Mouse (Mus musculus): ENCODE data around the gene Ctnnd2. TPM values are rescaled to one million over a fixed set of nuclear protein-coding genes. Genes with fewer than 3 reads are reported as not detected.

Ctnnd2 gene
- polyA plus RNA-seq, 1 experiment from 2014 or later, result 41.4 TPM

- no peak overlapping the region for H3K4me3 ChIP-seq
- no peak for ATAC-seq (ENCODE audit: low FRiP score, low read depth)
- no peak overlapping the region for H3K4me2 ChIP-seq (replicated peaks)
- no peak overlapping the region for H3K9ac ChIP-seq
- no peaks in the 10 kb centered on the region for H3K4me1 ChIP-seq
- no peaks in the 10 kb centered on the region for H3K36me3 ChIP-seq
- WGBS, result 95% methylated on average over 8 of the region's 8 CpGs
- H3K27ac ChIP-seq, result no peak overlapping the region
- H3K9me3 ChIP-seq, result no peaks in the 10 kb centered on the region
- no peaks in the 10 kb centered on the region for H3K27me3 ChIP-seq (replicated peaks)
These were observed 724.9 kb downstream of the Ctnnd2 start for GRCm38 (mm10) chr15:30897342-30897741.

GRCm38 (mm10) chr15:30908027-30908426, 735.6 kb downstream of the Ctnnd2 start:
- no peak overlapping the region for H3K4me2 ChIP-seq (replicated peaks)
- H3K4me3 ChIP-seq, result no peak overlapping the region
- ATAC-seq (ENCODE audit: low FRiP score, low read depth), result no peak
- 16% methylated on average over 2 of the region's 2 CpGs for WGBS
- no peak overlapping the region for H3K9ac ChIP-seq
- H3K36me3 ChIP-seq, result no peaks in the 10 kb centered on the region
- no peaks in the 10 kb centered on the region for H3K9me3 ChIP-seq
- H3K27ac ChIP-seq, result no peak overlapping the region
- no peaks in the 10 kb centered on the region for H3K27me3 ChIP-seq (replicated peaks)
- H3K4me1 ChIP-seq, result no peaks in the 10 kb centered on the region

- H3K36me3 ChIP-seq, result no peaks in the 10 kb centered on the region
- no peak overlapping the region for H3K4me2 ChIP-seq (replicated peaks)
- no peak overlapping the region for H3K27ac ChIP-seq
- no peaks in the 10 kb centered on the region for H3K4me1 ChIP-seq
- H3K4me3 ChIP-seq, result no peak overlapping the region
- no peak for ATAC-seq (ENCODE audit: low FRiP score, low read depth)
- 86% methylated on average over 5 of the region's 5 CpGs for WGBS
- no peak overlapping the region for H3K9ac ChIP-seq
- H3K27me3 ChIP-seq (replicated peaks), result no peaks in the 10 kb centered on the region
- no peaks in the 10 kb centered on the region for H3K9me3 ChIP-seq
These were observed 741.0 kb downstream of the Ctnnd2 start for GRCm38 (mm10) chr15:30913360-30913759.

- 0 out of 2 replicates have a peak, but pooled peaks cover 2% of the 10 kb centered on the region for H3K36me3 ChIP-seq
- H3K4me1 ChIP-seq, result no peaks in the 10 kb centered on the region
- H3K27me3 ChIP-seq (replicated peaks), result no peaks in the 10 kb centered on the region
- ATAC-seq (ENCODE audit: low FRiP score, low read depth), result no peak
- H3K4me3 ChIP-seq, result no peak overlapping the region
- H3K27ac ChIP-seq, result no peak overlapping the region
- H3K9me3 ChIP-seq, result no peaks in the 10 kb centered on the region
- H3K9ac ChIP-seq, result no peak overlapping the region
- 83% methylated on average over 5 of the region's 5 CpGs for WGBS
- H3K4me2 ChIP-seq (replicated peaks), result no peak overlapping the region
These were observed 753.4 kb downstream of the Ctnnd2 start for GRCm38 (mm10) chr15:30925838-30926237.

GRCm38 (mm10) chr15:30927632-30928031, 755.2 kb downstream of the Ctnnd2 start:
- 60% methylated on average over 7 of the region's 7 CpGs for WGBS
- Histone ChIP-seq H3K9ac (no peak overlapping the region), H3K4me1 (no peaks in the 10 kb centered on the region), H3K4me3 (no peak overlapping the region), H3K4me2 (replicated peaks) (no peak overlapping the region), H3K9me3 (no peaks in the 10 kb centered on the region), H3K36me3 (0 out of 2 replicates have a peak, but pooled peaks cover 2% of the 10 kb centered on the region), H3K27me3 (replicated peaks) (no peaks in the 10 kb centered on the region), H3K27ac (no peak overlapping the region)
- no peak for ATAC-seq (ENCODE audit: low FRiP score, low read depth)

GRCm38 (mm10) chr15:30931906-30932305, 759.5 kb downstream of the Ctnnd2 start:
- Histone ChIP-seq H3K27me3 (replicated peaks) (no peaks in the 10 kb centered on the region), H3K36me3 (no peaks in the 10 kb centered on the region), H3K4me3 (no peak overlapping the region), H3K4me1 (no peaks in the 10 kb centered on the region), H3K27ac (no peak overlapping the region), H3K9me3 (no peaks in the 10 kb centered on the region), H3K4me2 (replicated peaks) (no peak overlapping the region), H3K9ac (no peak overlapping the region)
- WGBS, result 94% methylated on average over 5 of the region's 5 CpGs
- ATAC-seq (ENCODE audit: low FRiP score, low read depth), result no peak

GRCm38 (mm10) chr15:30945863-30946262, 773.5 kb downstream of the Ctnnd2 start:
- H3K4me1 ChIP-seq, result no peaks in the 10 kb centered on the region
- H3K27me3 ChIP-seq (replicated peaks), result no peaks in the 10 kb centered on the region
- WGBS, result 84% methylated on average over 1 of the region's 1 CpGs
- H3K4me3 ChIP-seq, result no peak overlapping the region
- H3K4me2 ChIP-seq (replicated peaks), result no peak overlapping the region
- no peak overlapping the region for H3K27ac ChIP-seq
- H3K36me3 ChIP-seq, result no peaks in the 10 kb centered on the region
- H3K9me3 ChIP-seq, result no peaks in the 10 kb centered on the region
- no peak for ATAC-seq (ENCODE audit: low FRiP score, low read depth)
- no peak overlapping the region for H3K9ac ChIP-seq

GRCm38 (mm10) chr15:30958513-30958912, 786.1 kb downstream of the Ctnnd2 start:
- H3K9ac ChIP-seq, result no peak overlapping the region
- H3K36me3 ChIP-seq, result no peaks in the 10 kb centered on the region
- no peak for ATAC-seq (ENCODE audit: low FRiP score, low read depth)
- 88% methylated on average over 4 of the region's 4 CpGs for WGBS
- H3K4me3 ChIP-seq, result no peak overlapping the region
- no peak overlapping the region for H3K27ac ChIP-seq
- H3K9me3 ChIP-seq, result no peaks in the 10 kb centered on the region
- H3K27me3 ChIP-seq (replicated peaks), result no peaks in the 10 kb centered on the region
- no peak overlapping the region for H3K4me2 ChIP-seq (replicated peaks)
- no peaks in the 10 kb centered on the region for H3K4me1 ChIP-seq

- H3K27me3 ChIP-seq (replicated peaks), result no peaks in the 10 kb centered on the region
- no peak overlapping the region for H3K27ac ChIP-seq
- no peak overlapping the region for H3K9ac ChIP-seq
- no peak overlapping the region for H3K4me2 ChIP-seq (replicated peaks)
- H3K36me3 ChIP-seq, result no peaks in the 10 kb centered on the region
- 75% methylated on average over 8 of the region's 8 CpGs for WGBS
- no peaks in the 10 kb centered on the region for H3K9me3 ChIP-seq
- no peaks in the 10 kb centered on the region for H3K4me1 ChIP-seq
- H3K4me3 ChIP-seq, result no peak overlapping the region
- no peak for ATAC-seq (ENCODE audit: low FRiP score, low read depth)
These were observed 790.2 kb downstream of the Ctnnd2 start for GRCm38 (mm10) chr15:30962421-30963160.

GRCm38 (mm10) chr15:30964046-30964445, 791.7 kb downstream of the Ctnnd2 start:
- H3K4me1 ChIP-seq, result no peaks in the 10 kb centered on the region
- WGBS, result 77% methylated on average over 7 of the region's 7 CpGs
- H3K4me2 ChIP-seq (replicated peaks), result no peak overlapping the region
- no peaks in the 10 kb centered on the region for H3K27me3 ChIP-seq (replicated peaks)
- no peaks in the 10 kb centered on the region for H3K36me3 ChIP-seq
- H3K27ac ChIP-seq, result no peak overlapping the region
- ATAC-seq (ENCODE audit: low FRiP score, low read depth), result no peak
- no peak overlapping the region for H3K4me3 ChIP-seq
- H3K9ac ChIP-seq, result no peak overlapping the region
- H3K9me3 ChIP-seq, result no peaks in the 10 kb centered on the region

- no peak overlapping the region for H3K9ac ChIP-seq
- no peak overlapping the region for H3K27ac ChIP-seq
- no peaks in the 10 kb centered on the region for H3K27me3 ChIP-seq (replicated peaks)
- ATAC-seq (ENCODE audit: low FRiP score, low read depth), result no peak
- 68% methylated on average over 4 of the region's 4 CpGs for WGBS
- no peaks in the 10 kb centered on the region for H3K36me3 ChIP-seq
- no peaks in the 10 kb centered on the region for H3K4me1 ChIP-seq
- H3K4me3 ChIP-seq, result no peak overlapping the region
- H3K4me2 ChIP-seq (replicated peaks), result no peak overlapping the region
- H3K9me3 ChIP-seq, result no peaks in the 10 kb centered on the region
These were observed 792.7 kb downstream of the Ctnnd2 start for GRCm38 (mm10) chr15:30964865-30965679.

GRCm38 (mm10) chr15:30966826-30967225, 794.4 kb downstream of the Ctnnd2 start:
- Histone ChIP-seq H3K36me3 (no peaks in the 10 kb centered on the region), H3K9ac (no peak overlapping the region), H3K4me1 (no peaks in the 10 kb centered on the region), H3K27ac (no peak overlapping the region), H3K4me2 (replicated peaks) (no peak overlapping the region), H3K27me3 (replicated peaks) (no peaks in the 10 kb centered on the region), H3K4me3 (no peak overlapping the region), H3K9me3 (no peaks in the 10 kb centered on the region)
- ATAC-seq (ENCODE audit: low FRiP score, low read depth), result no peak
- WGBS, result 97% methylated on average over 7 of the region's 7 CpGs
